Mouse (Mus musculus) embryonic facial prominence, embryonic 14.5 days (tissue): ENCODE results near the gene Rab37. TPM values are rescaled to one million over a fixed set of nuclear protein-coding genes. Genes with fewer than 3 reads are reported as not detected.

Experiments
- ATAC-seq: fragments of 200-750 bp; cut with Nextera tagmentation; 2 replicates; pipeline ENCODE4 v1.8.0; 2017; ENCODE audit warnings: low read depth, moderate number of reproducible peaks, moderate TSS enrichment
- DNase-seq: peaks from one replicate; pipeline ENCODE4 v3.0.0-alpha.2; 2015; ENCODE audit warnings: low spot score
- H3K27ac ChIP-seq: fragments of 300-500 bp; sonication (generic); replicated peaks from 2 replicates; pipeline ENCODE4 v1.5.1; 2014; ENCODE audit warnings: low read depth, mild to moderate bottlenecking, low read length, moderate library complexity
- H3K27me3 ChIP-seq: fragments of 300-500 bp; sonication (generic); replicated peaks from 2 replicates; pipeline ENCODE4 v1.6.1; 2014; ENCODE audit warnings: low read length; ENCODE audit not compliant: control insufficient read depth, insufficient read depth
- H3K36me3 ChIP-seq: fragments of 300-500 bp; sonication (generic); 2 replicates; pipeline ENCODE4 v1.6.1; 2014; ENCODE audit warnings: low read length, mixed read lengths; ENCODE audit not compliant: control insufficient read depth, insufficient read depth
- H3K4me1 ChIP-seq: fragments of 300-500 bp; sonication (generic); 2 replicates; pipeline ENCODE4 v1.6.1; 2014; ENCODE audit warnings: antibody characterized with exemption, low read length; ENCODE audit not compliant: control insufficient read depth, insufficient read depth
- H3K4me2 ChIP-seq: fragments of 300-500 bp; sonication (generic); 2 replicates; pipeline ENCODE4 v1.6.1; 2014; ENCODE audit warnings: low read depth, mild to moderate bottlenecking, low read length, moderate library complexity, mixed read lengths
- H3K4me3 ChIP-seq: fragments of 300-500 bp; sonication (generic); 2 replicates; pipeline ENCODE4 v1.5.1; 2014; ENCODE audit warnings: low read depth, mild to moderate bottlenecking, low read length
- H3K9ac ChIP-seq: fragments of 300-500 bp; sonication (generic); 2 replicates; pipeline ENCODE4 v1.6.1; 2014; ENCODE audit warnings: low read depth, mild to moderate bottlenecking, low read length, moderate library complexity, mixed read lengths
- H3K9me3 ChIP-seq: fragments of 300-500 bp; sonication (generic); 2 replicates; pipeline ENCODE4 v1.6.1; 2016; ENCODE audit warnings: low read length; ENCODE audit not compliant: control insufficient read depth
- WGBS: fragments of 180-500 bp; shearing (Covaris S2); extraction: QIAGEN DNeasy Blood & Tissue Kit; methylation state at CpG from one replicate; pipeline ENCODE4 v1.1.7; 2014; 5-methylcytosine and 5-hydroxymethylcytosine counted together
- polyA plus RNA-seq: library from polyadenylated mRNA; unstranded; fragments of >200 nt; fragmentation: Nextera tagmentation; extraction: Ambion mirVana; gene quantifications from 2 replicates; pipeline ENCODE4 v1.2.1, GENCODE M21; 2014

The Rab37 gene
- polyA plus RNA-seq, 1 experiment from 2014 or later: 1.6 TPM

DNA sequence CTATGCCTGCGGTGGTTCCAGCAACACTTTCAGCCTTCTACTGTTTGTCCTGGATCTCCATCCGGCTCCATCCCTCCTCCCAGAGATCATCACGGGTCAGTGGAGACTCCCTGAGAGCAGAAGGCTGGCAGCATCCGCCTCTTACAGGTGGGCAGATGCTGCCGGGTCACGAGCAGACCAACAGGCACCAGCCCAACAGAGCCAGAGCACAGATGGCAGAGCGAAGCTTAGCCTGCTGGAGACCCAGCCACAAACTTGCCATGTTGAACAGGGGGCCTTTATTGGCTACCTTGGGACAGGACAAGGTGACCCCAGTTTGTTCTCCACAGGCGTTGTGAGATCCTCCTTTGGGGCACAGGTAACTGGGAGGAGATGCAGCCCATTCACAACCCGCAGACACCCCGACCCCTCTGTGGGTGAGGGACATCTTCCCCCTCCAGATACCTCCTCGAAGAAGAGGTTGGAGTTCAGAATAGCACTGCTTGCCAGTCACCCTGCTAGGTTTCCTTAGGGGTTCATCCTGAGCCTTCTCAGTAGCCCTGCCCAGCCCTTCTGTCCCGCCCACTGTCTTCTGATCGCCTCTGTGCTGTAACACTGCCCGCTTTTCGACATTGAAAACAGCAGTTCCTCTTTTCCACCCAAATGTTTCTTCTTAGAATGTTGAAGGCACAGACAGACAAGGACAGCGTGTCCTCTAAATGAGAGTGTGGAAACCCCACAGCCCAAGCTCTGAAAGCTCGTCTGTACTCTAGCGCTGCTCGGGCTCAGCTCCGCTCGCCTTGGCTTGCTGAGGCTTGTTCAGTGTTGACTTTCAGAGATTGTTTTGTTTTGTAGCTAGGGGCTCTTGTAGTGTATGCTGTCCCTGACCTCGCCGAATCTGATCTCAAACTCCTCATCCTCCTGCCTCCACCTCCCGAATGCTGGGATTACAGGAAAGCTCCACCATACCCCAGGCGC lies 117.8 kb downstream of the Rab37 start:
- no peaks in the 10 kb centered on the region for H3K27me3 ChIP-seq
- H3K9me3 ChIP-seq: no peaks in the 10 kb centered on the region
- no peak overlapping the region for H3K27ac ChIP-seq
- WGBS: 70% methylated on average over 25 of the region's 25 CpGs
- H3K36me3 ChIP-seq: peaks cover 38% of the 10 kb centered on the region; the same call in 1 of the 2 replicates
- ATAC-seq: 0 out of 2 replicates have a peak, but pooled peaks have one; percentile 16
- H3K4me3 ChIP-seq: no peak overlapping the region
- no peak for DNase-seq
- no peaks in the 10 kb centered on the region; the same call in 1 of the 2 replicates for H3K4me1 ChIP-seq
- H3K4me2 ChIP-seq: no peak overlapping the region
- H3K9ac ChIP-seq: 0 out of 2 replicates have a peak overlapping the region, but pooled peaks have one; percentile 5

DNA sequence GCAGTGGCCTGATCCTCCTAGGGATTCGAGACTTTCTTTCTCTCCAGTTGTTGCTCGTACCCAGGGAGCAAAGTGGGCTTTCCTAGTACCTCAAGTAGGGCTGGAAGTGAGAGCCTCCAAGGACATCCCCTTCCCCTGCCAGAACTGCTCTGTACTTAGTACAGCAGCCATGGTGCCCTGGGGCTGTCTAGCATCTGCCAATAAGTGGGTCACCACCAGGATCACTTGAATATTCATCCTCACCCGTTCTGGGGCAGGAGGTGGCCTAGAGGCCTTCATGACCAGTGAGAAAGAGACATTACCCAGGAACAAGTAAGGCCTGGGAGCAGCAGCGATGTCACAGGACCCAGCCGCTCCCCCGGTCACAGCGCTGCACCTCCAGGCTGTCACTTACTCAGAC lies 118.7 kb downstream of the Rab37 start:
- no peaks in the 10 kb centered on the region; the same call in 1 of the 2 replicates for H3K4me1 ChIP-seq
- no peak overlapping the region for H3K4me3 ChIP-seq
- H3K9ac ChIP-seq: 0 out of 2 replicates have a peak overlapping the region, but pooled peaks have one; percentile 2
- no peaks in the 10 kb centered on the region for H3K9me3 ChIP-seq
- H3K36me3 ChIP-seq: peaks cover 35% of the 10 kb centered on the region; the same call in 1 of the 2 replicates
- no peaks in the 10 kb centered on the region for H3K27me3 ChIP-seq
- ATAC-seq: no peak
- DNase-seq: no peak
- WGBS: 74% methylated on average over 7 of the region's 7 CpGs
- no peak overlapping the region for H3K27ac ChIP-seq
- H3K4me2 ChIP-seq: no peak overlapping the region

Other genes with a start within 250 kb of the Rab37 start
- gene Gprc5c, start 240.3 kb upstream of the Rab37 start, polyA plus RNA-seq: 39.6 and 40.3 TPM in 2 replicates
- gene Cd300a, start 201.4 kb upstream of the Rab37 start, polyA plus RNA-seq: 0.96 and 1.7 TPM in 2 replicates
- gene Cd300lb, start 157.0 kb upstream of the Rab37 start, polyA plus RNA-seq: 0.39 and 0.49 TPM in 2 replicates
- gene Cd300c, start 122.3 kb upstream of the Rab37 start, polyA plus RNA-seq: not detected in 2 replicates
- gene Cd300ld, start 101.5 kb upstream of the Rab37 start, polyA plus RNA-seq: 0.10 and 0.14 TPM in 2 replicates
- 3.2 and 3.5 TPM in 2 replicates for gene Cd300c2, start 89.6 kb upstream of the Rab37 start, polyA plus RNA-seq
- not detected in 2 replicates for gene Cd300ld2, start 75.2 kb upstream of the Rab37 start, polyA plus RNA-seq
- gene Cd300ld4, start 64.4 kb upstream of the Rab37 start, polyA plus RNA-seq: not detected in 2 replicates
- not detected in 2 replicates for gene Cd300ld5, start 53.7 kb upstream of the Rab37 start, polyA plus RNA-seq
- not detected in 2 replicates for gene Cd300ld3, start 43.0 kb upstream of the Rab37 start, polyA plus RNA-seq
- gene Cd300e, start 29.3 kb upstream of the Rab37 start, polyA plus RNA-seq: 0.10 TPM in 1 of 2 replicates, not detected in the other
- gene Cd300lf, start 42.6 kb downstream of the Rab37 start, polyA plus RNA-seq: 0.14 and 0.56 TPM in 2 replicates
- 40.6 and 43.5 TPM in 2 replicates for gene Slc9a3r1, start 71.9 kb downstream of the Rab37 start, polyA plus RNA-seq
- 12.5 and 14.9 TPM in 2 replicates for gene Tmem104, start 96.1 kb downstream of the Rab37 start, polyA plus RNA-seq
- 20.0 and 23.3 TPM in 2 replicates for gene Nat9, start 96.4 kb downstream of the Rab37 start, polyA plus RNA-seq
- not detected in 2 replicates for gene Grin2c, start 175.8 kb downstream of the Rab37 start, polyA plus RNA-seq
- gene Fdxr, start 185.6 kb downstream of the Rab37 start, polyA plus RNA-seq: 10.4 and 11.0 TPM in 2 replicates
- 0.24 and 0.52 TPM in 2 replicates for gene Fads6, start 206.2 kb downstream of the Rab37 start, polyA plus RNA-seq
- not detected in 2 replicates for gene Otop2, start 215.7 kb downstream of the Rab37 start, polyA plus RNA-seq
- not detected in 2 replicates for gene Ush1g, start 230.6 kb downstream of the Rab37 start, polyA plus RNA-seq
- gene Otop3, start 243.3 kb downstream of the Rab37 start, polyA plus RNA-seq: 0.21 TPM in 1 of 2 replicates, not detected in the other